Mouse (Mus musculus) urinary bladder, adult 18-20 months (tissue): ENCODE results near the gene Dnph1.
"Not testable (repeated sequence)": the region's sequence is repeated elsewhere in the genome, so short reads cannot be mapped to it uniquely, and the experiment has no call there.

Source experiments
- DNase-seq, 2 experiments: peaks; one replicate each; pipeline ENCODE4 v3.0.0; 2022; ENCODE audit warnings: low spot score in 2 of 2, mixed read lengths in 2 of 2

The Dnph1 gene

GRCm38 (mm10) chr17:46496623-46497434, at the start of gene Dnph1:
Gene Dnph1 (plus strand): TSS chr17:46496711.
- DNase-seq = peak; percentile 50 to 58

GRCm38 (mm10) chr17:46452683-46453082, 43.8 kb upstream of the Dnph1 start:
- DNase-seq = no peak

- no peak for DNase-seq
These were observed 43.1 kb upstream of the Dnph1 start for GRCm38 (mm10) chr17:46453302-46453948.

GRCm38 (mm10) chr17:46453970-46454411, 42.5 kb upstream of the Dnph1 start:
- DNase-seq = no peak

- DNase-seq = no peak
These were observed 42.0 kb upstream of the Dnph1 start for GRCm38 (mm10) chr17:46454539-46454938.

- peak; percentile 35 to 43 for DNase-seq
These were observed 41.3 kb upstream of the Dnph1 start for GRCm38 (mm10) chr17:46455110-46455691.

- DNase-seq = peak in 1 of 2 experiments; percentile 49
These were observed 38.7 kb upstream of the Dnph1 start for GRCm38 (mm10) chr17:46457791-46458190.

GRCm38 (mm10) chr17:46458439-46458838, 38.1 kb upstream of the Dnph1 start:
- no peak for DNase-seq

GRCm38 (mm10) chr17:46460673-46461072, 35.8 kb upstream of the Dnph1 start:
- DNase-seq = no peak

GRCm38 (mm10) chr17:46461347-46461746, 35.2 kb upstream of the Dnph1 start:
- no peak for DNase-seq

GRCm38 (mm10) chr17:46462226-46462625, 34.3 kb upstream of the Dnph1 start:
- no peak for DNase-seq

- no peak for DNase-seq
These were observed 28.7 kb upstream of the Dnph1 start for GRCm38 (mm10) chr17:46467830-46468229.

GRCm38 (mm10) chr17:46476601-46477000, 19.9 kb upstream of the Dnph1 start:
- no peak for DNase-seq

- no peak for DNase-seq
These were observed 19.2 kb upstream of the Dnph1 start for GRCm38 (mm10) chr17:46477286-46477685.

GRCm38 (mm10) chr17:46483561-46484001, 12.9 kb upstream of the Dnph1 start:
- peak; percentile 16 to 25 for DNase-seq

GRCm38 (mm10) chr17:46484021-46484431, 12.5 kb upstream of the Dnph1 start:
- no peak for DNase-seq

- no peak for DNase-seq
These were observed 12.0 kb upstream of the Dnph1 start for GRCm38 (mm10) chr17:46484461-46484875.

GRCm38 (mm10) chr17:46486995-46487394, 9.5 kb upstream of the Dnph1 start:
- DNase-seq = no peak

GRCm38 (mm10) chr17:46487431-46487830, 9.1 kb upstream of the Dnph1 start, which contains the start of gene Ttbk1:
Gene Ttbk1 (minus strand): TSS chr17:46487675.
- no peak for DNase-seq

- no peak for DNase-seq
These were observed 1.0 kb upstream of the Dnph1 start for GRCm38 (mm10) chr17:46495486-46495885.

- DNase-seq = not testable (repeated sequence)
These were observed 430 bp upstream of the Dnph1 start for GRCm38 (mm10) chr17:46496081-46496480.

- DNase-seq = peak in 1 of 2 experiments; percentile 47
These were observed 1.4 kb downstream of the Dnph1 start for GRCm38 (mm10) chr17:46497956-46498355.
